Mouse (Mus musculus) liver, adult 2 months (tissue): ENCODE measurements around the gene Kiss1r. TPM values are rescaled to one million over a fixed set of nuclear protein-coding genes. Genes with fewer than 3 reads are reported as not detected.
A peak's percentile ranks its signal among the peaks of the same experiment; 100 is the strongest.
"Not testable (repeated sequence)": the region's sequence is repeated elsewhere in the genome, so short reads cannot be mapped to it uniquely, and the experiment has no call there.

Source experiments
- DNase-seq: peaks from one replicate; pipeline ENCODE4 v3.0.0-alpha.2; 2011; ENCODE audit warnings: low read depth, low spot score; ENCODE audit errors: extremely low read depth
- H3K27ac ChIP-seq: fragments of 200-500 bp; replicated peaks from 2 replicates; pipeline ENCODE4 v1.5.1; 2012; ENCODE audit warnings: low read depth, mild to moderate bottlenecking, control low read depth, inconsistent platforms, low read length; ENCODE audit not compliant: insufficient read depth
- H3K27me3 ChIP-seq: fragments of 200-500 bp; 2 replicates; pipeline ENCODE4 v1.6.1; 2012; ENCODE audit warnings: mild to moderate bottlenecking, moderate library complexity, low read length, inconsistent platforms; ENCODE audit not compliant: control insufficient read depth, insufficient read depth
- H3K36me3 ChIP-seq: fragments of 200-500 bp; 2 replicates; pipeline ENCODE4 v1.6.1; 2012; ENCODE audit warnings: low read length, inconsistent platforms; ENCODE audit not compliant: control insufficient read depth, insufficient read depth
- H3K4me1 ChIP-seq: fragments of 200-500 bp; 2 replicates; pipeline ENCODE4 v1.6.1; 2011; ENCODE audit warnings: low read length; ENCODE audit not compliant: control insufficient read depth, insufficient read depth
- H3K4me3 ChIP-seq: fragments of 200-500 bp; 2 replicates; pipeline ENCODE4 v1.5.1; 2011; ENCODE audit warnings: low read depth, mild to moderate bottlenecking, control low read depth, low read length, moderate library complexity; ENCODE audit not compliant: insufficient read depth
- H3K79me2 ChIP-seq: fragments of 200-500 bp; 2 replicates; pipeline ENCODE4 v1.6.1; 2012; ENCODE audit warnings: inconsistent platforms, mild to moderate bottlenecking, low read length, moderate library complexity; ENCODE audit not compliant: control insufficient read depth, insufficient read depth
- H3K9ac ChIP-seq: fragments of 200-500 bp; 2 replicates; pipeline ENCODE4 v1.6.1; 2012; ENCODE audit warnings: low read depth, mild to moderate bottlenecking, control low read depth, inconsistent platforms, low read length
- CTCF ChIP-seq: fragments of 200-500 bp; IDR thresholded peaks from 2 replicates; pipeline ENCODE4 v1.5.1; 2011; ENCODE audit warnings: low read depth, low read length, control low read depth
- POLR2A ChIP-seq: fragments of 200-500 bp; IDR thresholded peaks from 2 replicates; pipeline ENCODE4 v1.6.1; 2011; ENCODE audit warnings: low read length, control low read depth; ENCODE audit not compliant: insufficient read depth; ENCODE audit errors: extremely low read depth
- WGBS: fragments of 180-500 bp; shearing (Covaris S2); methylation state at CpG from one replicate; pipeline ENCODE4 v1.1.7; 2018; 5-methylcytosine and 5-hydroxymethylcytosine counted together
- polyA plus RNA-seq: library from polyadenylated mRNA; depleted of rRNA; stranded (reverse); fragments of >200 nt; gene quantifications from 2 replicates; pipeline ENCODE4 v1.2.3, GENCODE M21; 2012
- total RNA-seq: library from RNA; depleted of rRNA; stranded (reverse); fragments of >200 nt; gene quantifications from 2 replicates; pipeline ENCODE4 v1.2.3, GENCODE M21; 2014

Kiss1r gene
- total and polyA plus RNA-seq, 2 experiments: 0.18 to 1.5 TPM

DNA sequence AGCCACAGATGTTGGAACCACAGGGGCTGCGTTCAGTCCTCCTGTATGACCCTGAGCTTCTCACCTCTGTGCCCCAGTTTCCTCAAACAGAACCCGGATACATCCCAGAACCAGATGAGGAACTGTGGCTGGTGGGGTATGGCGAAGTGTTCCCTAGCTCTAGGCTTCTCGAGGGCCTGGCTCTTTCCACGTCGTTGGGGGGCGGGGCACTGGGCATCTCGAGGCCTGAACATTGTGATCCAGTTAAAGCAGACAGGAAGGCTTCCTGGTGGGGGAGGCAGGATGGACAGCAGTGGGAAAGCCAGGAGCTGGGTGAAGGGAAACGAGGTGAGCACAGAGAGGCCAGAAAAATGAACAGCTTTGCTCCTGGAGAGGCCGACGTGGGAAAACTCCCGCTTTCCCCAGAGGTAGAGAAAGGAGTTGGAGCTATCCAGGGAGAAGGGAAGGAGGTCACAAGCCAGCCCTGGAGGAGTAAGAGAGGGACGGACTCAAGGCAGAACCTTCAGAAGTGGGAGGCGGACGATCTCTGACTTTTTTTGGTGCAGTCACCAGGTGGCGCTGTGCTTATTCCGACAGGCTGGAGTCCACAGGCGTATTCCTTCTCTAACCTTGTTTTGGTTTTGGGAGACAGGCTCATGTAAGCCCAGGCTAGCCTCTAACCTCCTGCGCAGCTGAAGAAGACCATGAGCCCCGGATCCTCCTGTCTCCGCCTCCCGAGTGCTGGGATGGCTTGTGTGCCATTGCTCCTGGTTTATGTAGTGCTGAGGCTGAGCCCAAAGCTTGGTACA is 33.3 kb upstream of the Kiss1r start:
- peak overlapping the region; percentile 36 for H3K27ac ChIP-seq
- H3K9ac ChIP-seq: no peak overlapping the region
- WGBS: 23% methylated on average over 22 of the region's 22 CpGs
- H3K27me3 ChIP-seq: no peaks in the 10 kb centered on the region
- H3K4me3 ChIP-seq: no peak overlapping the region
- peaks cover 20% of the 10 kb centered on the region for H3K4me1 ChIP-seq
- peak; percentile 71 for DNase-seq
- no peaks in the 10 kb centered on the region for H3K79me2 ChIP-seq
- TF ChIP-seq CTCF (peak; percentile 85), POLR2A (no peak)
- H3K36me3 ChIP-seq: no peaks in the 10 kb centered on the region

DNA sequence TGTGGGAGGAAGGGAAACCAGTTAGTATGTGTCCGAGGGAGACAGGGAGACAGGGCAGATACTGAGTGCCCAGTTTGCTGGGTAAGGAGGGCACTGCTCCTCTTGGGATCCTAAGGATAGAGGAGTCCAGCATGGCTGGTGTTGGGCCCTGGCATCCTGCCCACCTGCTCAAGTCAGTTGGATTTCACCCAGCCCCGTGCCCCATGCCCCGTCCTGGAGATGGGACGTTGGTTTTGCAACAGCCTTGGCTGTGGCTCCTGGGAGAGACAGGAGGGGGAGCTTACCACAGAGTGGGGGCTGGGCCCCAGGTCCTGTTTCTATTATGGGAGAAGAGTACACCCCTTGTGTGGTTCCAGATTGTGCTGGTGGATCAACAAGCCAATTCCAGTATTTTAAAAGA is 32.3 kb upstream of the Kiss1r start:
- WGBS: 21% methylated on average over 4 of the region's 4 CpGs
- no peaks in the 10 kb centered on the region for H3K27me3 ChIP-seq
- TF ChIP-seq POLR2A (no peak), CTCF (no peak)
- peak overlapping the region; percentile 36 for H3K27ac ChIP-seq
- H3K36me3 ChIP-seq: no peaks in the 10 kb centered on the region
- peak; percentile 89 for DNase-seq
- H3K79me2 ChIP-seq: no peaks in the 10 kb centered on the region
- H3K4me3 ChIP-seq: no peak overlapping the region
- H3K9ac ChIP-seq: no peak overlapping the region
- peaks cover 22% of the 10 kb centered on the region for H3K4me1 ChIP-seq

DNA sequence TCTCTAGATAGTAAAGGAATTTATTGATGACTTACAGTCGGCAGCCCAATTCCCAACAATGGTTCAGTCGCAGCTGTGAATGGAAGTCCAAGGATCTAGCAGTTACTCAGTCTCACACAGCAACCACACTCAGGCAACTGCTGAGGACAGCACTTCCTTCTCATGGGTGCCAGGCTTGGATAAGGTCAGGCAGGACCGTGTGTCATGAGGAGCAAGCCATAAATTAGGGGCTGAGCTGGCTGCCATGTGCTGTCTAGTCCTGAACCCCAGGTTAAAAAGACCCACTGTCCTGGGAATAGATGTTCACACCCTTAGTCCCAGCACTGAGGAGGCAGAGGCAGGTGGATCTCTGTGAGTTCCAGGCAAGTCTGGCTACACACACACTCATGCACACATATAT is 31.8 kb upstream of the Kiss1r start:
- H3K36me3 ChIP-seq, H3K4me3 ChIP-seq, H3K79me2 ChIP-seq, H3K27me3 ChIP-seq, H3K9ac ChIP-seq: not testable (repeated sequence)
- peak; percentile 35 for DNase-seq
- Histone ChIP-seq H3K4me1 (peaks cover 22% of the 10 kb centered on the region), H3K27ac (peak overlapping the region; percentile 40)
- 16% methylated on average over 3 of the region's 3 CpGs for WGBS

DNA sequence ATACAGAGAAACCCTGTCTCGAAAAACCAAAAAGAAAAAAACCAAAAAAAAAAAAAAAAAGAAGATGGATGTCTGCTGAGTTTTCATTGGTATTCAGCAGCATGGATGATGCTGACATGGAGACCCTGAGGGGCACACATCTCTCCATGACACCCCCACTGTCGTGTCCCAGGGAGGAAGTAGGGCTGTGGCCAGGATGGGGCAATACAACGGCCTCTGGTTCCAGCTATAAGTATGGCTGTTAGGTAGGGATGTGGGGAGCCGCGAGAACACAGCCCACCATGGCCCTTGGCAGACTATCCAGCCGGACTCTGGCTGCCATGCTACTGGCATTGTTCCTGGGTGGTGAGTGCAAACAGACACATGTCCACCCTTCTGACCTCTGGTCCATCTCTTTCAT is 30.7 kb upstream of the Kiss1r start, which contains the start of gene Elane:
TSS of gene Elane (plus strand) at position 194 of the 400 bp plus-strand sequence.
- peak; percentile 85 for DNase-seq
- H3K79me2 ChIP-seq: no peaks in the 10 kb centered on the region
- no peaks in the 10 kb centered on the region for H3K36me3 ChIP-seq
- no peak within 1 kb of the TSS for H3K9ac ChIP-seq
- 28% methylated on average over 6 of the region's 6 CpGs for WGBS
- peak within 1 kb of the TSS; percentile 40 for H3K27ac ChIP-seq
- H3K4me3 ChIP-seq: no peak within 1 kb of the TSS
- peaks cover 22% of the 10 kb centered on the region for H3K4me1 ChIP-seq
- no peak for TF ChIP-seq POLR2A
- no peak for TF ChIP-seq CTCF
- H3K27me3 ChIP-seq: no peaks in the 10 kb centered on the region

DNA sequence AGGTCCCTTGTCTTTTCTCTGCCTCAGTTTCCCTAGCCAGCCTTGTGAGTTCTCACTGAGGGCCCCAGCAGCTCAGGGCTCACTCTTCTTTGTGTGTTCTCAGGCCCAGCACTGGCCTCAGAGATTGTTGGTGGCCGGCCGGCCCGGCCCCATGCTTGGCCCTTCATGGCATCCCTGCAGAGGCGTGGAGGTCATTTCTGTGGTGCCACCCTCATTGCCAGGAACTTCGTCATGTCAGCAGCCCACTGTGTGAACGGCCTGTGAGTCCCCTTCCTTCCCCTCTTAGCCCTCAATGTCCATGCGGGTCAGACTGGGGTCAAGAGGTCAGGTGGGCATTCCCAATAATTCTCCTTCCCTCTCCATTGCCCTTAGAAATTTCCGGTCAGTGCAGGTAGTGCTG is 30.2 kb upstream of the Kiss1r start:
- WGBS: 42% methylated on average over 8 of the region's 8 CpGs
- Histone ChIP-seq H3K27me3 (no peaks in the 10 kb centered on the region), H3K79me2 (no peaks in the 10 kb centered on the region), H3K4me3 (no peak overlapping the region), H3K27ac (peak overlapping the region; percentile 7; the same call in 1 of the 2 replicates), H3K36me3 (no peaks in the 10 kb centered on the region), H3K4me1 (peaks cover 20% of the 10 kb centered on the region), H3K9ac (no peak overlapping the region)
- TF ChIP-seq POLR2A (no peak), CTCF (no peak)
- no peak for DNase-seq

DNA sequence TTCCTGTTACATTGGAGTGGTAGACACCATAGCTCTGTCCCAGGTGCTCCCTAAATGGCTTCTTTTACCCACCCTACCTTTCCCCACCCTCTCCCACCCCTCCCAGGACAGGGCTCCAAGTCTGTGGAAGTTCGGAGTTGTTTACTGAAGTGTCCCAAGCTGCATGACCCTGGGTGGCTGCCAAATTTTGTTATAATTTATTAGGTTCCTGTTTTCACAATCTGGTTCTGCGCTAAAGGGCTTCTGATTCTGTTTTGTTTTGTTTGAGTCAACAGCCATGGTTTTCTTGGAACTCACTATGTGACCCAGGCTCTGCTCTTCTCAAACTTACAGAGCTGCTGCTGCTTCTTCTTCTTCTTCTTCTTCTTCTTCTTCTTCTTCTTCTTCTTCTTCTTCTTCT is 27.4 kb upstream of the Kiss1r start:
- DNase-seq: peak; percentile 73
- TF ChIP-seq POLR2A (no peak), CTCF (no peak)
- H3K4me3 ChIP-seq: no peak overlapping the region
- no peak overlapping the region for H3K9ac ChIP-seq
- peaks cover 14% of the 10 kb centered on the region for H3K4me1 ChIP-seq
- no peaks in the 10 kb centered on the region for H3K79me2 ChIP-seq
- 6% methylated on average over 2 of the region's 2 CpGs for WGBS
- no peaks in the 10 kb centered on the region for H3K27me3 ChIP-seq
- H3K36me3 ChIP-seq: no peaks in the 10 kb centered on the region
- H3K27ac ChIP-seq: no peak overlapping the region
